25 mouse cellular contexts compared by ENCODE assay signal in genomic region chr7:127105551-127105950, GRCm38 (mm10). TPM values are rescaled to one million over a fixed set of nuclear protein-coding genes. Genes with fewer than 3 reads are reported as not detected.
A peak's percentile ranks its signal among the peaks of the same experiment; 100 is the strongest.
DNase-seq lines count a peak whose midpoint lies in the region; ATAC-seq lines count a peak whose summit lies in the region.
"Had no signal": no experiment of that assay in that cellular context is flagged by ENCODE, and none has a peak within 500 bp of the region (broad histone marks: within the 10 kb centered on the region; RNA-seq: fewer than 3 reads in every experiment).

No protein-coding gene starts in this region.

- DNase-seq in brain, adult 2 months (ENCODE audit: low read depth, low spot score): peak; percentile 61
- no peak for DNase-seq in embryonic facial prominence, embryonic 10.5 days (ENCODE audit: low spot score)
- DNase-seq in limb, embryonic 10.5 days (ENCODE audit: low spot score): no peak
- no peak for DNase-seq in kidney, postnatal 25 days
- DNase-seq in liver, embryonic 11.5 days (ENCODE audit: low spot score): no peak
- no peak for DNase-seq in gastrocnemius, adult 8-10 months (ENCODE audit: low spot score in 2 of 2)
- DNase-seq: adrenal gland, postnatal 25 days; embryo, embryonic 11 days; gastrocnemius, postnatal 14 days; kidney, adult 8-10 months; kidney, postnatal 36 days; layer of hippocampus, postnatal 36 days; liver, embryonic 13.5 days; retina, postnatal 1 day; thymus, postnatal 4 days had no signal

- H3K9ac ChIP-seq in forebrain, embryonic 15.5 days (replicated peaks): no peak overlapping the region
- H3K9ac ChIP-seq in forebrain, embryonic 13.5 days: no peak overlapping the region
- H3K9ac ChIP-seq in liver, embryonic 11.5 days (ENCODE audit: low read depth, low read length): no peak overlapping the region

- H3K4me3 ChIP-seq in forebrain, embryonic 15.5 days: no peak overlapping the region
- H3K4me3 ChIP-seq in forebrain, embryonic 13.5 days: no peak overlapping the region
- H3K4me3 ChIP-seq in embryonic facial prominence, embryonic 10.5 days: 0 out of 2 replicates have a peak overlapping the region, but pooled peaks have one; percentile 54
- 0 out of 2 replicates have a peak overlapping the region, but pooled peaks have one; percentile 53 for H3K4me3 ChIP-seq in limb, embryonic 10.5 days
- H3K4me3 ChIP-seq in liver, embryonic 11.5 days (ENCODE audit: low read depth, low read length): no peak overlapping the region
- H3K4me3 ChIP-seq: erythroblast, embryonic 14.5 days; myocyte had no signal

- no peaks in the 10 kb centered on the region for H3K9me3 ChIP-seq in forebrain, embryonic 15.5 days
- no peaks in the 10 kb centered on the region for H3K9me3 ChIP-seq in forebrain, embryonic 13.5 days (replicated peaks)
- H3K9me3 ChIP-seq in embryonic facial prominence, embryonic 10.5 days: no peaks in the 10 kb centered on the region
- no peaks in the 10 kb centered on the region for H3K9me3 ChIP-seq in limb, embryonic 10.5 days (replicated peaks)
- H3K9me3 ChIP-seq in liver, embryonic 11.5 days (ENCODE audit: control insufficient read depth, low read length): no peaks in the 10 kb centered on the region
- H3K9me3 ChIP-seq: liver, embryonic 13.5 days; lung, embryonic 15.5 days had no signal

- 0 out of 2 replicates have a peak overlapping the region, but pooled peaks have one; percentile 0 for H3K27ac ChIP-seq in forebrain, embryonic 15.5 days (replicated peaks)
- H3K27ac ChIP-seq in forebrain, embryonic 13.5 days: no peak overlapping the region
- H3K27ac ChIP-seq in embryonic facial prominence, embryonic 10.5 days (replicated peaks): 0 out of 2 replicates have a peak overlapping the region, but pooled peaks have one; percentile 88
- peak overlapping the region; percentile 90 for H3K27ac ChIP-seq in limb, embryonic 10.5 days
- no peak overlapping the region for H3K27ac ChIP-seq in liver, embryonic 11.5 days (ENCODE audit: low read depth, low read length)
- H3K27ac ChIP-seq: liver, embryonic 13.5 days; lung, embryonic 15.5 days had no signal

- H3K4me1 ChIP-seq in forebrain, embryonic 15.5 days: peaks cover 12% of the 10 kb centered on the region; the same call in 1 of the 2 replicates
- H3K4me1 ChIP-seq in forebrain, embryonic 13.5 days: peaks cover 12% of the 10 kb centered on the region; the same call in 1 of the 2 replicates
- peaks cover 17% of the 10 kb centered on the region for H3K4me1 ChIP-seq in embryonic facial prominence, embryonic 10.5 days
- peaks cover 14% of the 10 kb centered on the region for H3K4me1 ChIP-seq in limb, embryonic 10.5 days
- H3K4me1 ChIP-seq in liver, embryonic 11.5 days (replicated peaks; ENCODE audit: control insufficient read depth, insufficient read depth, low read length): peaks cover 8% of the 10 kb centered on the region; the same call in 1 of the 2 replicates
- H3K4me1 ChIP-seq: lung, embryonic 15.5 days had no signal

- no peak overlapping the region for H3K4me2 ChIP-seq in forebrain, embryonic 15.5 days (replicated peaks)
- H3K4me2 ChIP-seq in forebrain, embryonic 13.5 days: no peak overlapping the region
- H3K4me2 ChIP-seq in liver, embryonic 11.5 days: no peak overlapping the region

- H3K36me3 ChIP-seq in forebrain, embryonic 15.5 days: no peaks in the 10 kb centered on the region
- no peaks in the 10 kb centered on the region for H3K36me3 ChIP-seq in forebrain, embryonic 13.5 days (ENCODE audit: poor library complexity, severe bottlenecking)
- H3K36me3 ChIP-seq in embryonic facial prominence, embryonic 10.5 days (replicated peaks): no peaks in the 10 kb centered on the region
- no peaks in the 10 kb centered on the region for H3K36me3 ChIP-seq in limb, embryonic 10.5 days
- H3K36me3 ChIP-seq in liver, embryonic 11.5 days (ENCODE audit: control insufficient read depth, insufficient read depth, low read length): no peaks in the 10 kb centered on the region
- H3K36me3 ChIP-seq: liver, embryonic 13.5 days; lung, embryonic 15.5 days had no signal

- no peak for ATAC-seq in forebrain, embryonic 15.5 days (replicated peaks)
- no peak for ATAC-seq in forebrain, embryonic 13.5 days
- ATAC-seq in liver, embryonic 11.5 days (replicated peaks; ENCODE audit: low FRiP score): no peak
- ATAC-seq: inflammation-experienced regulatory T-cells, adult 6 months; Patski had no signal

- 68% methylated on average over 7 of the region's 7 CpGs for WGBS in forebrain, embryonic 15.5 days
- 67% methylated on average over 7 of the region's 7 CpGs for WGBS in forebrain, embryonic 13.5 days
- 70% methylated on average over 7 of the region's 7 CpGs for WGBS in embryonic facial prominence, embryonic 10.5 days
- 77% methylated on average over 7 of the region's 7 CpGs for WGBS in limb, embryonic 10.5 days
- WGBS in liver, embryonic 11.5 days: 77% methylated on average over 7 of the region's 7 CpGs

- no peaks in the 10 kb centered on the region for H3K27me3 ChIP-seq in forebrain, embryonic 15.5 days
- H3K27me3 ChIP-seq in forebrain, embryonic 13.5 days: no peaks in the 10 kb centered on the region
- no peaks in the 10 kb centered on the region for H3K27me3 ChIP-seq in embryonic facial prominence, embryonic 10.5 days (replicated peaks; ENCODE audit: low read depth, poor library complexity, severe bottlenecking)
- peaks cover 7% of the 10 kb centered on the region; the same call in 1 of the 2 replicates for H3K27me3 ChIP-seq in limb, embryonic 10.5 days (ENCODE audit: low read depth, poor library complexity, severe bottlenecking)
- no peaks in the 10 kb centered on the region for H3K27me3 ChIP-seq in liver, embryonic 11.5 days (replicated peaks; ENCODE audit: control insufficient read depth, insufficient read depth, low read length)
- H3K27me3 ChIP-seq: liver, embryonic 13.5 days; lung, embryonic 15.5 days; Patski had no signal

RNA-seq across cellular contexts. Expression of gene AI467606, which starts 14.4 kb away (rescaled TPM):
- 1.3 and 1.6 TPM in 2 replicates for polyA plus RNA-seq in forebrain, embryonic 15.5 days (2015; fragmentation: Nextera tagmentation; extraction: Ambion mirVana)
- 0.91 and 1.0 TPM in 2 replicates for polyA plus RNA-seq in forebrain, embryonic 13.5 days (2015; fragmentation: Nextera tagmentation; extraction: Ambion mirVana)
- 0.54 and 1.4 TPM in 2 replicates for polyA plus RNA-seq in embryonic facial prominence, embryonic 10.5 days (2016; fragmentation: Nextera tagmentation; extraction: Ambion mirVana)
- 0.36 and 0.86 TPM in 2 replicates for polyA plus RNA-seq in limb, embryonic 10.5 days (2016; fragmentation: Nextera tagmentation; extraction: Ambion mirVana)
- polyA plus RNA-seq in liver, embryonic 11.5 days (2014; fragmentation: Nextera tagmentation; extraction: Ambion mirVana): 12.3 and 13.7 TPM in 2 replicates
- under 1 TPM; 0.12 to 0.74 (median 0.25) TPM for total RNA-seq in gastrocnemius, adult 8-10 months (2022)

RNA-seq across cellular contexts. Expression of gene Qprt, which starts 16.5 kb away (rescaled TPM):
- polyA plus RNA-seq in forebrain, embryonic 15.5 days (2015; fragmentation: Nextera tagmentation; extraction: Ambion mirVana): 0.50 and 0.66 TPM in 2 replicates
- polyA plus RNA-seq in forebrain, embryonic 13.5 days (2015; fragmentation: Nextera tagmentation; extraction: Ambion mirVana): 0.67 and 0.96 TPM in 2 replicates
- polyA plus RNA-seq in embryonic facial prominence, embryonic 10.5 days (2016; fragmentation: Nextera tagmentation; extraction: Ambion mirVana): 3.7 and 4.1 TPM in 2 replicates
- polyA plus RNA-seq in limb, embryonic 10.5 days (2016; fragmentation: Nextera tagmentation; extraction: Ambion mirVana): 1.7 TPM in 2 replicates
- 43.8 and 44.2 TPM in 2 replicates for polyA plus RNA-seq in liver, embryonic 11.5 days (2014; fragmentation: Nextera tagmentation; extraction: Ambion mirVana)
- total RNA-seq in gastrocnemius, adult 8-10 months (2022): under 1 TPM in 3 of 4 experiments, not detected in 1; 0.18 to 0.29 (median 0.27) TPM
- polyA plus RNA-seq: Patski had no signal

RNA-seq across cellular contexts. Expression of gene Zg16, which starts 18.4 kb away (rescaled TPM):
- not detected in 2 replicates for polyA plus RNA-seq in forebrain, embryonic 15.5 days (2015; fragmentation: Nextera tagmentation; extraction: Ambion mirVana)
- not detected in 2 replicates for polyA plus RNA-seq in forebrain, embryonic 13.5 days (2015; fragmentation: Nextera tagmentation; extraction: Ambion mirVana)
- not detected in 2 replicates for polyA plus RNA-seq in embryonic facial prominence, embryonic 10.5 days (2016; fragmentation: Nextera tagmentation; extraction: Ambion mirVana)
- polyA plus RNA-seq in limb, embryonic 10.5 days (2016; fragmentation: Nextera tagmentation; extraction: Ambion mirVana): not detected in 2 replicates
- not detected in 2 replicates for polyA plus RNA-seq in liver, embryonic 11.5 days (2014; fragmentation: Nextera tagmentation; extraction: Ambion mirVana)
- total RNA-seq in gastrocnemius, adult 8-10 months (2022): not detected
- total RNA-seq: adrenal gland, postnatal 25 days; gastrocnemius, postnatal 14 days; layer of hippocampus, postnatal 36 days had no signal
- polyA plus RNA-seq: activated CD4-positive, CD25-positive, alpha-beta regulatory T cell, adult 4 months; erythroblast, embryonic 14.5 days; heart, postnatal 0 days; limb, embryonic 11.5 days; liver, embryonic 13.5 days; lung, embryonic 15.5 days; myocyte; Patski had no signal

RNA-seq across cellular contexts. Expression of gene Spn, which starts 32.1 kb away (rescaled TPM):
- polyA plus RNA-seq in forebrain, embryonic 15.5 days (2015; fragmentation: Nextera tagmentation; extraction: Ambion mirVana): not detected in 2 replicates
- 0.08 TPM in 1 of 2 replicates, not detected in the other for polyA plus RNA-seq in forebrain, embryonic 13.5 days (2015; fragmentation: Nextera tagmentation; extraction: Ambion mirVana)
- 0.04 and 0.09 TPM in 2 replicates for polyA plus RNA-seq in embryonic facial prominence, embryonic 10.5 days (2016; fragmentation: Nextera tagmentation; extraction: Ambion mirVana)
- 0.09 and 0.18 TPM in 2 replicates for polyA plus RNA-seq in limb, embryonic 10.5 days (2016; fragmentation: Nextera tagmentation; extraction: Ambion mirVana)
- 12.7 and 14.4 TPM in 2 replicates for polyA plus RNA-seq in liver, embryonic 11.5 days (2014; fragmentation: Nextera tagmentation; extraction: Ambion mirVana)
- under 1 TPM in 3 of 4 experiments, not detected in 1; 0.07 to 0.13 (median 0.13) TPM for total RNA-seq in gastrocnemius, adult 8-10 months (2022)

Comparison
In these comparisons a context has a peak if more than half of its experiments do, and no peak if none do; other contexts are left out.
1. H3K27ac ChIP-seq: peak in forebrain, embryonic 15.5 days (single experiment), embryonic facial prominence, embryonic 10.5 days (single experiment) and limb, embryonic 10.5 days (single experiment); none in forebrain, embryonic 13.5 days (single experiment) and liver, embryonic 11.5 days (single experiment).
2. H3K4me3 ChIP-seq: peak in embryonic facial prominence, embryonic 10.5 days (single experiment) and limb, embryonic 10.5 days (single experiment); none in forebrain, embryonic 15.5 days (single experiment), forebrain, embryonic 13.5 days (single experiment) and liver, embryonic 11.5 days (single experiment).